Mouse (Mus musculus) neural tube, embryonic 14.5 days (tissue): ENCODE data around the gene S1pr3. TPM values are rescaled to one million over a fixed set of nuclear protein-coding genes. Genes with fewer than 3 reads are reported as not detected.

Experiments used
- ATAC-seq: fragments of 200-750 bp; cut with Nextera tagmentation; 2 replicates; pipeline ENCODE4 v1.8.0; 2017; ENCODE audit warnings: low read depth, mild to moderate bottlenecking, moderate TSS enrichment, moderate library complexity
- H3K27ac ChIP-seq: fragments of 300-500 bp; sonication (generic); 2 replicates; pipeline ENCODE4 v1.5.1; 2014; ENCODE audit warnings: low read depth, mild to moderate bottlenecking, control low read depth, low read length, moderate library complexity, mixed read lengths
- H3K27me3 ChIP-seq: fragments of 300-500 bp; sonication (generic); 2 replicates; pipeline ENCODE4 v1.6.1; 2014; ENCODE audit warnings: low read length; ENCODE audit not compliant: control insufficient read depth, insufficient read depth
- H3K36me3 ChIP-seq: fragments of 300-500 bp; sonication (generic); 2 replicates; pipeline ENCODE4 v1.6.1; 2014; ENCODE audit warnings: low read length, mixed read lengths; ENCODE audit not compliant: control insufficient read depth, insufficient read depth
- H3K4me1 ChIP-seq: fragments of 300-500 bp; sonication (generic); 2 replicates; pipeline ENCODE4 v1.6.1; 2014; ENCODE audit warnings: low read length; ENCODE audit not compliant: control insufficient read depth, insufficient read depth
- H3K4me2 ChIP-seq: fragments of 300-500 bp; sonication (generic); 2 replicates; pipeline ENCODE4 v1.6.1; 2014; ENCODE audit warnings: mild to moderate bottlenecking, low read depth, low read length, control low read depth
- H3K4me3 ChIP-seq: fragments of 300-500 bp; sonication (generic); 2 replicates; pipeline ENCODE4 v1.5.1; 2014; ENCODE audit warnings: low read depth, low read length, control low read depth, mixed read lengths
- H3K9ac ChIP-seq: fragments of 300-500 bp; sonication (generic); replicated peaks from 2 replicates; pipeline ENCODE4 v1.6.1; 2014; ENCODE audit warnings: low read depth, mild to moderate bottlenecking, control low read depth, low read length, mixed read lengths
- H3K9me3 ChIP-seq: fragments of 300-500 bp; sonication (generic); 2 replicates; pipeline ENCODE4 v1.6.1; 2016; ENCODE audit warnings: low read length; ENCODE audit not compliant: control insufficient read depth
- WGBS: fragments of 180-500 bp; shearing (Covaris S2); extraction: QIAGEN DNeasy Blood & Tissue Kit; methylation state at CpG from one replicate; pipeline ENCODE4 v1.1.7; 2014; 5-methylcytosine and 5-hydroxymethylcytosine counted together
- polyA plus RNA-seq: library from polyadenylated mRNA; unstranded; fragments of >200 nt; fragmentation: Nextera tagmentation; extraction: Ambion mirVana; gene quantifications from 2 replicates; pipeline ENCODE4 v1.2.1, GENCODE M21; 2014

The S1pr3 gene
- polyA plus RNA-seq, 1 experiment from 2014 or later: 5.9 TPM

DNA sequence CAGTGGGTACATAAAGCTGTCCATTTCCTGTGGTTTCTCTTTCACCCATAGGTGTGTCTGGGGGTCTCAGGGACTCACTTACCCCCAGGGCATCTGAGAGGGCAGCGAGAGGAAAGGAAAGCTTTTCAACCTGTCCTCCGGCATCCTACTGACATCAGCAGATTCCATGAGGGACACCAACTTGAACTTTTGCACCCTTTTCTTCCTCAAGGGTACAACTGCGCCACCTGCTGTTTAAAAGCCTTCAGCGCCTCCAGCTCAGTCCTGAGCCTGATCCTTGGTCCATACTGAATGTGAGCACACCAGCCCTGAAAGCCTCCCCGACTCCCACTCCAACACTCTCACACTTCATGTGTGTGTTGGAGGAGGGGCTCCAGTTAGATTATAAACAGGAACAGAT lies 16.2 kb downstream of the S1pr3 start:
- Histone ChIP-seq H3K4me1 (no peaks in the 10 kb centered on the region), H3K9me3 (no peaks in the 10 kb centered on the region), H3K27me3 (no peaks in the 10 kb centered on the region), H3K4me2 (no peak overlapping the region), H3K27ac (no peak overlapping the region), H3K9ac (no peak overlapping the region), H3K36me3 (no peaks in the 10 kb centered on the region), H3K4me3 (no peak overlapping the region)
- peak; percentile 50; the same call in 1 of the 2 replicates for ATAC-seq
- 20% methylated on average over 5 of the region's 5 CpGs for WGBS

GRCm38 (mm10) chr13:51425662-51426443 lies 17.4 kb downstream of the S1pr3 start:
- WGBS: 74% methylated on average over 4 of the region's 4 CpGs
- no peaks in the 10 kb centered on the region for H3K9me3 ChIP-seq

GRCm38 (mm10) chr13:51433371-51433770 lies 24.9 kb downstream of the S1pr3 start:
- Histone ChIP-seq H3K4me1 (no peaks in the 10 kb centered on the region), H3K27me3 (no peaks in the 10 kb centered on the region), H3K9me3 (no peaks in the 10 kb centered on the region), H3K27ac (no peak overlapping the region), H3K4me2 (no peak overlapping the region), H3K36me3 (no peaks in the 10 kb centered on the region), H3K9ac (no peak overlapping the region), H3K4me3 (no peak overlapping the region)
- no peak for ATAC-seq
- WGBS: 60% methylated on average over 3 of the region's 3 CpGs

More at GRCm38 (mm10) chr13:51425662-51426443, 17.4 kb downstream of the S1pr3 start:
- Histone ChIP-seq H3K27me3 (no peaks in the 10 kb centered on the region), H3K9ac (no peak overlapping the region), H3K4me2 (no peak overlapping the region), H3K27ac (no peak overlapping the region), H3K4me3 (no peak overlapping the region), H3K36me3 (no peaks in the 10 kb centered on the region), H3K4me1 (no peaks in the 10 kb centered on the region)
- ATAC-seq: no peak

- no peaks in the 10 kb centered on the region for H3K4me1 ChIP-seq
- no peak overlapping the region for H3K27ac ChIP-seq
- no peak overlapping the region for H3K9ac ChIP-seq
- no peak overlapping the region for H3K4me3 ChIP-seq
- no peak for ATAC-seq
- no peaks in the 10 kb centered on the region for H3K36me3 ChIP-seq
- 57% methylated on average over 2 of the region's 2 CpGs for WGBS
- no peaks in the 10 kb centered on the region for H3K9me3 ChIP-seq
- H3K4me2 ChIP-seq: no peak overlapping the region
- no peaks in the 10 kb centered on the region for H3K27me3 ChIP-seq
Observed at GRCm38 (mm10) chr13:51434460-51434859, 26.0 kb downstream of the S1pr3 start.

- Histone ChIP-seq H3K9ac (no peak overlapping the region), H3K4me1 (no peaks in the 10 kb centered on the region), H3K36me3 (no peaks in the 10 kb centered on the region), H3K9me3 (no peaks in the 10 kb centered on the region), H3K27ac (no peak overlapping the region), H3K4me2 (no peak overlapping the region), H3K4me3 (no peak overlapping the region), H3K27me3 (no peaks in the 10 kb centered on the region)
- ATAC-seq: no peak
- WGBS: 66% methylated on average over 2 of the region's 2 CpGs
Observed at GRCm38 (mm10) chr13:51435146-51435545, 26.7 kb downstream of the S1pr3 start.

DNA sequence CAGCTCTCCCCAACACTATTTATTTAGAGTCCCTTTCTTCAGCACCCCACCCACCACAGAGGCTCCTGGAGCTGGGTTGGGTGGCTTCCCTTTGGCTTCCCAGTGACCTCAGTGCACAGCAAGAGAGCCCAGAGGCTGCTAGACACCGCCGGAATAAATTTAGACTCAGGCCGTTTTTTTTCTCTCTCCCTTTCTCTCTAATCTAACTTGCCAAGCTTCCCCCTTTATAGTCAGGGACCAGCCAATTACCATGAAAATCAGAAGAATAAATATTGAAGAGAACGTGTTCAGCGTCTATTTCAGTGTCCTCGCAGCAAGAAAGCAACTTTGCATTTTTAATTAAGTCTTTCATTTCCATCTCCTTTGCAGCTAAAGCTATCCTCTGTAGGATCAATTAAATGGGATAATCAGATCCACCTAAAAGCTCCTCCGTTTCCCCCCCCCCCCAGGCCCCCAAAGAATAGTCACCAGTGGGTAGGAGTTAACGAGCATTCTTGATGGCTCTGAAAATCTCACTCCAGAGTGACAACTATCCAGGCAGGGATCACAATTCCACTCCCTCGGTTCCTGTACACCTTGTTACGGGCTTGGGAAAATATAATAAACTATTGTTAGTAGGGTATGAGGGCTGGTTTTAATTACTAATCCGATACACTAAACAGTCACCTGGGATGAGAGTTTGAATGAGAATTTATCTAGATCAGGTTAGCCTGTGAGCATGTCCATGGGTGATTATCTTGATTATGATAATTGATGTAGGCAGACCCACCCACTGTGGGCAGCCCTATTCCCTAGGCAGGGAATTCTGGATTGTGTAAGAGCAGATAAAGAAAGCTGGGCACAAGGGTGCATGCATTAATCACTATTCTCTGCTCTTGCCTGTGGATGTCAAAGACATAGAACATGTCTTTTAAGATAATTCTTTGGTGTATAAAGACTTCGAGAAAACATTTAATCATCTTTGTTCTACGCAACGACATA lies 29.0 kb downstream of the S1pr3 start:
- 52% methylated on average over 14 of the region's 14 CpGs for WGBS
- no peak overlapping the region for H3K4me2 ChIP-seq
- no peaks in the 10 kb centered on the region for H3K9me3 ChIP-seq
- H3K36me3 ChIP-seq: no peaks in the 10 kb centered on the region
- no peak overlapping the region for H3K9ac ChIP-seq
- no peak overlapping the region for H3K4me3 ChIP-seq
- ATAC-seq: peak; percentile 47; the same call in 1 of the 2 replicates
- H3K27ac ChIP-seq: no peak overlapping the region
- no peaks in the 10 kb centered on the region for H3K27me3 ChIP-seq
- H3K4me1 ChIP-seq: no peaks in the 10 kb centered on the region

DNA sequence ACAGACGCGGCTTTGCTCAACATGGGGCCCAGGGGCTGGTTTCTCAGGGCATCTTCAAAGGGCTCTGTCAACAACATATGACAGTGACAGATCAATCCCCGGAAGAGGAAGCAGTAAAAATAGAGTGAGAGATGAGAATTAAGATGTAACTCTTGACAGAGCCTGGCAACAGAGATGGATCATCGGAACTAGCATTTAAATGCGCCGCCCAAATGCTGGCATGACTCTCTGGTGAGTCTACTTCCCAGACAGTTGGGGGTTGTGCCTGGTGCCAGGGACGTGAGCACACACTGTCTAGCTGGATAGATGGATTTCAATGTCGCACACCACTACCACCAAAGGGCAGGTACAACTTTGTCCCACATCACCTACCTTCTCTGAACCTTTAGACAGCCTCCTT lies 34.5 kb downstream of the S1pr3 start:
- Histone ChIP-seq H3K4me2 (no peak overlapping the region), H3K4me3 (no peak overlapping the region), H3K36me3 (no peaks in the 10 kb centered on the region), H3K9me3 (no peaks in the 10 kb centered on the region), H3K27ac (no peak overlapping the region), H3K27me3 (no peaks in the 10 kb centered on the region), H3K4me1 (no peaks in the 10 kb centered on the region), H3K9ac (no peak overlapping the region)
- ATAC-seq: no peak
- 87% methylated on average over 8 of the region's 8 CpGs for WGBS

- 92% methylated on average over 4 of the region's 4 CpGs for WGBS
- no peak for ATAC-seq
- Histone ChIP-seq H3K27me3 (no peaks in the 10 kb centered on the region), H3K27ac (no peak overlapping the region), H3K4me3 (no peak overlapping the region), H3K4me1 (no peaks in the 10 kb centered on the region), H3K36me3 (no peaks in the 10 kb centered on the region), H3K4me2 (no peak overlapping the region), H3K9me3 (no peaks in the 10 kb centered on the region), H3K9ac (no peak overlapping the region)
Observed at GRCm38 (mm10) chr13:51446550-51446949, 38.1 kb downstream of the S1pr3 start.
